ENCODE assay signal across 15 mouse cellular contexts in the genomic region with DNA sequence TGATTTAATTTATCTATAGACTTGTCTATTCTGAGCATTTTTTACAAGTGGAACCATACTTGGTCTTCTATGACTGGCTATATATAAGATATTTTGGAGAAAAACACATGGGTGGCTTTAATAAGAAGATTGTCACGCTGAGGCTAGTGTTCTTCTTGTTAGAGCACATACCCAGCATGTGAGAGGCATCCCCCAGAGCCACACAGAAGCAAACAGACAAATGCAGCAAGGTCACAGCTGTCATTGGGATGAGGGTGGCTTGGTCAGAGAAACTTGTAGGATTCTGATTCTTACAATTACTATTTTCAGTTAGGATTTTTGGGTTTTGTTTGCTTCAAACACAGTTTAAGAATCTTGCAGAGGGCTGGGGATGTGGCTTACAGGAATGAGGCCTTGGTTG.
"Had no signal": no experiment of that assay in that cellular context is flagged by ENCODE, and none has a peak within 500 bp of the region (broad histone marks: within the 10 kb centered on the region; RNA-seq: fewer than 3 reads in every experiment).

No protein-coding gene starts in this region.

- H3K27me3 ChIP-seq: neural tube, embryonic 13.5 days; neural tube, embryonic 15.5 days; stomach, embryonic 15.5 days had no signal

- DNase-seq: retina, postnatal 1 day; right cerebral cortex, adult 18-20 months; right cerebral cortex, postnatal 14 days; right cerebral cortex, postnatal 25 days; right cerebral cortex, postnatal 4 days; spleen, adult 18-20 months; thymus, adult 18-20 months; thymus, adult 2 months; thymus, postnatal 14 days; thymus, postnatal 25 days; thymus, postnatal 36 days; thymus, postnatal 4 days had no signal

- H3K4me3 ChIP-seq: neural tube, embryonic 13.5 days; neural tube, embryonic 15.5 days; stomach, embryonic 15.5 days had no signal

- H3K4me2 ChIP-seq: neural tube, embryonic 13.5 days; neural tube, embryonic 15.5 days; stomach, embryonic 15.5 days had no signal
